Mouse (Mus musculus) spleen, adult 12 weeks (tissue): ENCODE results near the gene Sox6.

Experiments
- DNase-seq: peaks from one replicate; pipeline ENCODE4 v3.0.0; 2022; ENCODE audit warnings: low spot score

Gene Sox6

DNA sequence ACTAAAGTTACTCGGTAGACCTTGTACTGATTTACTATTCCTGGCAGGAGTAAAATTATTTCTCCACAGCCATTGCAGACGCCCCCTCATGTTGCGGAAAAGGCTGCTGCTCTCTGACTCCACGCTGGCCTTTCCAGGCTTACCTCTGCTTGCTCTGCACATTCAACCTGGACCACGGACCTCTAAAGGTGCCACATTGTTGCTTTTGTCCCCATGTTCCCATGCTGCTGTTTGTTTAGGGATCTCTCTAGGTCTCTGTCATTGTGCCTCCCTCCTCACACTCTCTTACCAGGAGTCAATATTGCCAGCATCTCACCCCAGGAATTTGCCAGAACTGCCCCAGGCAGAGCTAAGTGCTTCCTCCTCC, 473.6 kb downstream of the Sox6 start:
- DNase-seq, result no peak

DNA sequence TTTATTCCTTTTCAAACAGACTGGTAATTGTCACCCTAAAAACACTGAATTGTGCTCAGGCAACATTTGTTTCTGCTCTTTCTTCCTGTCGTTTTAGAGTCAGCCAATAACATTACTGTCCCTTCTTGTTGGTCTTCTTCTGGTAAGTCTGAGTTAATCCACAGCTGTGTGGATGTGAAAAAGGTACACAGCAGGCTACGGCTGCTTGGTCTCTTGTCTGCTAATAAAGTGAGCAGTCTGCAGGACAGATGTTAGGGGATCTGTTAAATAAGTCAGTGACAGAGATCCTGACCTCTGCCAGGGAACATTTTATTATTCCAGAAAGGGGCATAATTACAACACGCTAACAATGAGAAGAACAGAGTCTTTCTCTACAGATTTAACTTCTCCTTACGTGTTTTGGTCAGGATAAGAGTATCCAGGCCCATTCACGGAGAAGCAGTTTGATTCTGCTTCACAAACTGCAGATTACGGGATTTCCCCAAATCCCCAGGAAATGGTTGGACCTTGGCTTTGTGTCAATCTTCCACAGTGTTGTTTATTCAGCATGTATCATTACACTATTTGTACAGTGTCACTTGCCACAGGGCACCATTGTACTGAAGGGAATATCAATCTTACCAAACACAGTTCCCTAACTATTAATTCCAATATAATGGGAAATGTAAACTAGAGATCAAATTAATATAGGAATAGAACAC, 474.1 kb downstream of the Sox6 start:
- no peak for DNase-seq

DNA sequence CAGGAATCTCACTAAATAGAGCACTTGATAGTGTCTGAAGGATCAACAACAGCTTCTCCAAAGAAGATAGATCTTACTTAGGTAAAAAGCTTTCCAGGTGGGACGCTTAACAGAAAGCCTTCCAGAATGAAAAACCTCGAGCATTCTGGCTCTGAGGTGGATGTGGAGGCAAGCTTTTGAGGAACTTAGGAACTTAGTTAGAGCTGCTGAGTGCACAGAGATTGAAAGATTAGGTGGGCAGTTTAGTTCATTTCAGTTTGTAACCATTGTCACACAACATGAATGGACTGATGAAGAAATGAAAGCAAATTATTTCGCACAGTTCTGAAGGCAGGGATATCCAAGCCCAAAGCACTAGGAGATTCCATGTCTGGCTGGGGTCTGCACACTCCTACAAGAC, 481.9 kb downstream of the Sox6 start:
- no peak for DNase-seq

DNA sequence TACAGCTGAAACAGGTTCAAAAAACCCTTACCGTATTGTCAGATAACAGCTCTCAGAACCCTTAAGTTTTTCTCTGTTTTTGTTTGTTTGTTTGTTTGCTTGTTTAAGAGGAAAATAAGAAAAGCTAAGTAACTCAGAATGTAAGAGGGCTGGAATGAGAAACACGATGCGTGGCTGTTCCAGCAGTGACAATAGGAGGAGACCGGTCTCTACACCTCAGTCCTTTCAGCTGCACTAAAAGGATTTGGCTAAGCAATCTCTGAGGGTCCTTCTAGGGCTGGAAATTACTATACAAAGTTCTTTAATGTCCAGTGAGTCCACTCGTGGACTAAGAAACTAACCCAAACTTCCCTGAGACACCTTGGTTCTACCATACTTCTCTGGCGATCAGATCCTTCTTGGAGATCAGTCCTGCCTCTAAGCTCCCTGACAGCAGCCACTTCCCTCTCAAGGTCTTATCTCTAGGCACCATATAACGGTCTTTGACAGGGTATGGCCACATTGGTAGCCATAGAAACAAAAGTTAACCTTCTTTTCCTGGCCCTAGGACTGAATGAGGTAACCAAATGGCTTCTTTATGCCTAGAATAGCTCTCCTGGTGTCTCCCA, 488.3 kb downstream of the Sox6 start:
- DNase-seq, result no peak

DNA sequence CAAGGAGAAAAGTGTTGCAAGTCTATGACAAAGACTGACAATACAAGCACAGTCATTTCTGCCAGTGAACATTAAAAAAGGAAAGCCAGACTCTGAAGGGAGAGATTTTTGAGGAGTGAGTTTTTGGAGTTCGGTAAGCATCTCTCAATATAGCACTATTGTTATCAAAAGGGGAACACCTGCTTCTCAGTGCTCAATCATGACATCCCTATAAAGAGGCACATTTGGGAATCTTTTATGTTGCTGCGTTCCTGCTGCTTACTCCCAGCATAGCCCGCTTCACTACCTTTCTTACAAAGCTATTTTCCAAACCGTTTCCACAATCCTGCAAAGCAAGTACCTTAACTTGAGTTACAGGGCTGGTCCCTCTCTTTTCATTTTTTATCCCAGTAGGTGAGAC, 488.9 kb downstream of the Sox6 start:
- no peak for DNase-seq

DNA sequence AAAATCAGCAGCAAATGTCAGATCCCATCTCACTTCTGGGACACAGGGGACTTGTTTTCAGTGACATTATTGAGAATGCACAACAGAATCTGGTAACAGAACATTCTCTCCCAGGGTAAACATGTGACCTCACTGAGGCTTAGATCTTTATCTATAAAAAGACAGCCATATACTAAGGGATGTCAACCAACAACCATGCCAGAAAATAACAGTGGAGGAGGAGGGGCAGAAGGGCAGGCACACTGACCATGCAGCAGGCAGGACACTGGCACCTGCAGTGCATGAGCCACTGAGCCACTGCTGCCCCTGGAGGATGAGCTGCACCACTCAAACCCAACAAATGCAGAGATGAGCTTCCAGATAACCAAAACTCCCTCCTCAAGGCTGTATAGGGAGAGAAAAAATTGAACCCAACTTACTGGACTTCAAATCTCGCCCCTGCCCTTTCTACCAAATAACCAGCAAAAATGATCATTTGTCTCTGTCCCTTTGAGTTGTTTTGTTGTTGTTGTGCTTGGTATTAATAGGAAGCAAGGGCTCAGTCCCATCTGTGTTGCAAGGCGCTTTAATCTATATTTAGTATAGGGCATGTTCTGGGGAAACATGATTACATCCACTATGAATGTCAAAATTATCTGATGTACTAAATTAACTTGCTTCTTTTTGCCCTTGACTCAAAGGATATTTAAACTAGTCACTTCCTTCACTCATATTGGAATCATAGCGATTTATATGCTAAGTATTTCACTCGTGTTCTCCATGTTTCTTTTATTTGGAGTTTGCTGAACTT, 492.8 kb downstream of the Sox6 start:
- no peak for DNase-seq

DNA sequence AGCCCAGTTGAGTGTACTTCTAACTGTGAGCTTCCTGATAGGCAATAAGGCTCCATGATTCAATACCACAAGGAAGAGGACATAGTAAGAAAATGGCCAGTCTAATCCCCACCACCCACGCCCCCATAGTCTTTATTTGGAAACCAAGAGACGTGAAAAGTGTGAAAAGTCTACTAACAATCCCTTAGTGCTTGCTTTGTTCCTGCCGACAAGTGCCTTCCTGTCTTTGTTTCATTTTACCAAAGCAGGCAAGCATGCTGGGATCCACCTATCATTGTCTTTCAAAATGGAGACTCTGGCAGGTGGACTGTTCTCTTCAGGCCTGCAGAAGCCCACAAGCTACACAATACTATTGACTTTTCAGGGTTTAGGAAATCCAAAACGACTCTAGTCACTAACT, 495.0 kb downstream of the Sox6 start:
- DNase-seq, result no peak

DNA sequence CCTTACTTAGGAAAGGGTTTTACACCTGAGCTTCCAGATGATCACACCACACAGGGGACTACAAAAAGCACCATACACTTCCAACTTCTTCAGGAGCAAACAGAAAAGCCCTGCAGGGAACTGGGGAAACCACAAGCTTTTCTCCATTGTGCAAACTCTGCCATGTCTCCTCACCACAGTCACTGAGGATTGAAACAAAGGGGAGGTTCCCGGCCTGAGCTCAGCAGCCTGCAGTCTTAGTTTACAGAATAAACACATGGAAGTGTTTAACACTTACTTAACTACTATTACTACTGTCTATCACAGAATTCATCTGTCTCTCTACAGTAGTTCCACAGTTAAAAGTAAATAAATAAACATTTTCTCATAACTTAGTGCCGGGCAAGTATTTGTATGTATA, 498.3 kb downstream of the Sox6 start:
- no peak for DNase-seq

DNA sequence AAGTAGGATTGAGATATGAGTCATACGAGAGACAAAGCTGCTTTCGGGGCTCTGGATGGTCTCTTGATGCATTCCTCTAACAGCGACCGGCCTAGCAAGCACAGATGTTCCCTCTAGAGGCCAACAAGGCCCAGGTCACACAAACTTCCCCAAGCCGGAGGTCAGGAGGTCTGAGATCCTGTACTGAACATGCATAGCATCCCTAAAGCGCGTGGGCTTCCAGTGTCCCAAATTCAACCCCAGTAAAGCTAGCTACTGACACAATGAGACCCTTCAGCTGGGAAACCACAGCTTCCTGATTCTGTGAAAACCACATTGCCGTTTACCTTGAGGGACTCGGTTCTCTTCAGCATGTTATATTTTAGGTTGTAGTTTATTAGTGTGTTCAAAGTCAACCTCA, 499.6 kb downstream of the Sox6 start:
- DNase-seq, result no peak

DNA sequence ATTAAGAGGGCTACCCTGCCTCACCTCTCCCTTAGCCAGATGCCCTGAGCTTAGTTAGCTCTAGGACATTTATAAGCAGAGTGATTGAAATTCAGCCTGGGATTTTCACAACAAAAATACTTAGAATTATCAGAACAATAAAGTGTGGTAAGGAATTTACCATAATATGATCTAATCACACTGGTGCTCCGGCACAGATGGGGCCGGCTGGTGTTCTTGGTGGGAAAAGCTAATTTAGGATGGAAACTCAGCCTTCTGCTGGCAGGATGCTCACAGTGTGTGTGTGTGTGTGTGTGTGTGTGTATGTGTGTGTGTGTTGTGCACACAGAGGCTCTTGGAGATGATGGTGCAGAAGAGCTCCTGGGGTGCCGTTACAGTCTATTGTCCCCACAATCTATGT, 501.0 kb downstream of the Sox6 start:
- DNase-seq, result no peak

DNA sequence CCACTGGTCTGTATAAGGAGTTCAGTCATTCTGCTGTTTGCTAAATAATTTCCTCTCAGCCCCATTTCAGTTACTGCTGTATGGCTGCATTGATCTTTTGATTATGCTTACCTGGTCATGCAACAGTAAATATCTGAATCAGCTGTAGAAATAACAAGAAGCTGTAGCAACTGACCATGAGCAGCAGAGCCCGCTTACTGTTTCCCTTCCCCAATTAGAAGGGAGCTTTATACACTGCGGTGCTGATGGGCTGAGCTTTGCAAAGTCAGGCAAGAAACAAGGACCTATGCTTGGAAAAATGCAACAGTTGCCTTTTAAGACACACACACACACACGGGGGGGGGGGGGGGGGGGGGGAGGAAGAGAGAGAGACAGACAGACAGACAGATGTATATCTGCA, 502.1 kb downstream of the Sox6 start:
- DNase-seq, result no peak

DNA sequence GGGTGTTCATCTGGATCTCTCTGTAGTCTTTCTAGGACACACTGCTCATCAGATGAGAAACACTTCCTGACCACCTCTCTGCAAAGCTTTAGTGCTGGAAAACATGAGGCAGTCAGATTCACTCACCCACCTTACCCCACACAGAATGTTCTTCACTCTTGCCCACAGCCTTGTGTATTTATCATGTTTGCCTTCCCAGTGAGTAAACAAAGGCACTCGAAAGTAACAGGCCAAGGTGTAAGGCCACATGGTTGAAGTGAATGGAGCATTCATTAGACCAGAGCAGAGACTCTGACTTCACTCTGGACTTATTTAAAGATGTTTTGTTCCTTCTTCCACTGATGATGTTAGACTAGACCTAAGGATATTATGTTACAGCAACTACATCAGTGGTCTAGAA, 506.7 kb downstream of the Sox6 start:
- DNase-seq, result no peak

DNA sequence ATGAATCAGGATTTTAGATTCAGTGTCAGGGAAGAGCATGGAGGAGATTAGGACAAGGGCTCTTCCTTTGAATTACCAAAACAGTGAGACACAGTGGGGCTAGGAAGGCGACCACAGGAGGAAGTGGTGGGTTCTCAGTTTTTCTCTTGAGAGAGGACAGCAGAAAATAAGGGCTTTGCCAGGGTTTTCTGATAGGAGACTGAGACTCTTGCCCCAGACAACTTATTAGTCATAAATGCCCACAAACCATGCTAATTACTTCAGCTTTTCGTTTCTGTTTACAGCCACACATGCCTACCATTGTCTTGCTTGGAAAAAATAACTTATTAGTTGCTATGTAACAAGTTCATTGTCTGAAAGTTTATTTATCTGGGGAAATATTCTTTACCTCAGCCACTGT, 507.4 kb downstream of the Sox6 start:
- DNase-seq, result no peak

DNA sequence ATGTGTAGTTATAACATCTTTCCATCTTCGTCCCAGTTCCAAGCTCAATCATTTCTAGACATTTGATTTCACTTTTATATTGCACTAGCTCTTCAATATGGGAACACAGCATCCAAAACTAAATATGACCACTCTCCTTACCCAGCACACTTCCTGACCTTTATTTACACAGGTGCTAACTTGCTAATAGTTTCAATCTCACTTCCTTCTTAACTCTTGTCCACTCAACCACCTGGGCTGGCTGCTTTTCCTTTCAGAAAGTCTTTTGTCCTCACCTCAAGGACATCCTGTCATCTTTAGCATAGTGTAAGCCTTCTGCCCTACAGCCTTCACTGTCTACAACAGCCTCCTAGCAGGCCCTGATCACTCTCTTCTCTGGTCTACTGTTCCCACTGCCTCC, 520.9 kb downstream of the Sox6 start:
- DNase-seq, result no peak

DNA sequence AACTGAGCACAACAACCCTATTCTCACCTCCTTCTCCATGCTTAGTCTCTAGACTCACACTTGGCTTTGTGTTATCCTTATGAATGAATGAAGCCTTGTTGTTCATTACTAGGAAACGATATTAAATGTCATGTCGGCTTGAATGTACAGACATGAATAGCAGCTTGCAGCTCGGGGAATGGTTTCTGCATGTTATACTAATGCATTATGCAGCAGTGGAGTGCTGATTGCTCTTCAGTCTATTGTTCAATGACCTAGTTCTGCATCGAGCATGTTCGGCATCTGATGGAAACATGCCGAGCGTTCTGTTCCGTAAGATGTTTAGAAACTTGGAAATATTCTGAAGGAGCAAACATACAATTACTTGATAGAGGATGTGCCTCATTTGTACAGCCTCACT, 524.9 kb downstream of the Sox6 start:
- no peak for DNase-seq

DNA sequence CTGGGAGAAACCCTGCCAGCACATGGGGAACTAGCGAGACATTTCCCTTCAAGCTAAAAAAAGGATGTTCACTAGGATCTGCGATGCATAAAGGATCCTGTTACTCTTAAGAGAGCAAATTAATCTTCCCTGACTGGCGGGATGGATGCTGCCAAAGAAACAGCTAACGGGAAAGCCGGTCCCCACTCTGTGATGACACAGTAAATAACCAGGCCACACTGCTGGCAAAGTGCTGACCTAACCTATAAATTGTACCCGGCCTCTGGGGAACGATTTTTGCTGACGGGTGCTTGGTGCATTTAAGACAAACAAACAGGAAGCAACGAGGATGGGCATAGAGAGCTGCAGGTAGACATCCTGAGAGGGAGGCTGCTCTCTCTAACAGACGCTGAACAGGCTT, 526.8 kb downstream of the Sox6 start:
- no peak for DNase-seq

DNA sequence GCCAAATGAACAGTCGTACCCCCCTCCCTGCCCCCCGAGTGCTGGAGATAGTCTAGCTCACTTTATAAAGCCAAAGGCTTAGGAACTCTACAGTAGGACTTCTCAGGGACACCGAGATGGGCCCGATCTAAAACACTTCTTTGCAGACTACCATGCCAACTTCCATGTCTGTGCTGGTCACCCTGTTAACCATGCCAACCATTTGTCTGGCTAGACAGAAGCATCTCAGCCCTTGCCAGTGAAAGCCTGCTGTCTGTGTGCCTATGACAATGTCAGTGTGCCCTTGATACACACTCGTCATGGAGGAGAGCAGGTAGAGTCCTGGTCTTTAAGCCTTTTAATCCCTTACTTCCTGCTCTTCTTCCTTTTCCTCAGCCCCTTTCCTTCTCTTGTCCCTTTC, 527.5 kb downstream of the Sox6 start:
- no peak for DNase-seq

DNA sequence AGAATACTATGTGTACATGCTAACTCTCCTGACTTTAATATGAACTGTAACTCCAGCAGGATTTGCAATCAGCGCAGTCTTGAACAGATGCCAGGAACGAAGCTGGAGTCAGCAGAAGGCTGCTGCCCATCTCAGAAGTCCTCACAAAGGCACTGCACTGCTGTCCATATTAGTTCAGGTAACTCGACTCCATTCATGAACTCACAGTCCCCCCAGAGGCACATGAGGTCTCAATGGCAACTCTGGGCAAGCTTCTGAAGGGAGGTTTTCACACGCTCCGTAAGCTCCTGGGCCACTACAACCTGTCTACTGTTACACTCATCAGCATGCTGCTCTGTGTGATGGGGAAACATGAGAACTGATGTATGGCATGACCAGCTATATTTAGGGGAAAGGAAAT, 528.6 kb downstream of the Sox6 start:
- DNase-seq, result no peak

DNA sequence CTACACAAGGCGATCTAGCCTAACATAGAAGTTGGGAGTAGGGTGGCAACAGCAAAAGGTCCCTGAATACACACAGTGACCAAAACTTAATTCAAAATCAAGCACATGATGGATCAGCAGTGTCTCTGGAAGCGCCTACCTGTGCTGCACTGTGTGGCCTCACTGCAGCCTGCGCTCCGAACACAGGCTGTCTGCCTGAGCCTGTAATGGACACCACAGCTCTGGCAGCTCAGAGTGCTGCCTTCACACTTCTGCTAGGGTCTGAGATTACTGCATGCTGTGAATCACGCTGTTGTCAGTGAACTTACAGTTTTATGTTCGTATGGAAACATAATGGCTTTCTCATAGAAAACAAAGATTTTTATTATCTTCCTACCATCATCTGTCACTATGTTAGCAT, 532.2 kb downstream of the Sox6 start:
- no peak for DNase-seq

DNA sequence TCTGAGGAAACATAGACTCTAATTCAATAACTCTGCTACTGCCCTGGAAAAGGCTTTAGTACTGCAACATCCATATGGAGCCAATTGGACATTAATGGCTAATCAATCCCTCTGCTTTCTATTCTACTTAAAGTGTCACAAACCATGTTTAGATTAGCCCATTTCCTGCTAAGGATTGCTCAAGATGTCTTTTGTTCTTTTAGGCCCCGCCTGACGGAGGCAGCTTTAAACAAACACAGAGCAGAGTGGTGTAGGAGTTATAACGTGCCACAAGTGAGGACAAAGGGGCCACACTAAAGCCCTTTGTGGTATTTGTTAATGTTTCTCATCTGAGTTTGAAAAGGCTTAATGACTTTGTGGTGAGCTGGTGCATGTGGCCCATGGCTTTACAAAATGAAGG, 537.1 kb downstream of the Sox6 start:
- DNase-seq, result no peak

DNA sequence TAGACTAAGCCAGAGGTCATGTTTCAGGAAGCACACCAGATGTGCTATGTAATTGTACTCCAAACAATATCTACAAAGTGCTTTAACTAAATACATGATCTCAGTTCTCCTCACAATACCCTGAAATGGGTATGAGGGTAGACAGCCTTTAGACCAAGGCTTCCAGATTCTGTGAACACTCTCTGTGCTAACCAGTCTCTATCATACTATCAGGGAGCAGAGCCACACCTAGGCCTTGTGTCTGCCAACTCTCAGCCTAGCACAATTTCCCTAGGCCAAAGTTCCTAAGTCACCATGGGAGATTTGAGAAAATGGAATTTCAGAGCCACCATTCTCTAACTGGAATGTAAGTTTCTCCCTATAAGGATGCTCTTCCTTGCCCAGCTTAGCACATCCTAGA, 537.8 kb downstream of the Sox6 start:
- DNase-seq, result no peak

DNA sequence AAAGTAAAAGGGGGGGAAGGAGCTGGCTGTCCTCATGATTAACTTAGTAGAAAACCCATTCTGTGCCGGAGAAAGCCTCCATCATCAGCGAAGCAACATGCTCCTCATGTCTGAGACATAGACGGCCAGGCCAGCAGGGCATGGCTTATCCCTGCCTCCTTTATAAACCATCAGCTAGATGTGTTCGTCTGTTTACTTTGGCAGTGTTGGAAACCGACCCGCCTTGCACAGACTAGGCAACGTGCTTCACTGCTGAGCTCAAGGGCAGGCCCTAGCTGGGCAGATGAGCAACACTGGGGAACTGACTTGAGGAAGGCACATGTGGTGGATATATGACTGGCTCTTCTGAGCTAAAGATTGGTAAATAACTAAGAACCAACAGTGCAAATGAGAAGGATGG, 538.4 kb downstream of the Sox6 start:
- no peak for DNase-seq

DNA sequence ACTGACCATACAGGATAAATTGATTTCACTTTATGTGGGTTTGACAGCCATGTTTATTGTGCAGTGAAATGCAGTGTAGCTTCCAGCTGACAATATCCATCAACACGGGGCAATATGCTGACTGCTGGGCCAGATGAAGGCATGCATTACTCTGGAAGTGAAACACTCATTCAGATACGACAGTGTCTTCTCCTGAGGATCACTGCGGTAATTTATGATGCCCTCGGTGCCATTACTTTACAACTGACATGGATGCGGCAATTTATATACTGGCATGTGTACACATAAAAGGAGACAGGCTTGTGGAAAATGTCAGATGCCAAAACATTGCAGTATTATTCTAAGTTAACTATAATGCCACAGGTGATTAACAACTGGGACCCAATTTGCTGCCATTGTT, 546.9 kb downstream of the Sox6 start:
- no peak for DNase-seq

DNA sequence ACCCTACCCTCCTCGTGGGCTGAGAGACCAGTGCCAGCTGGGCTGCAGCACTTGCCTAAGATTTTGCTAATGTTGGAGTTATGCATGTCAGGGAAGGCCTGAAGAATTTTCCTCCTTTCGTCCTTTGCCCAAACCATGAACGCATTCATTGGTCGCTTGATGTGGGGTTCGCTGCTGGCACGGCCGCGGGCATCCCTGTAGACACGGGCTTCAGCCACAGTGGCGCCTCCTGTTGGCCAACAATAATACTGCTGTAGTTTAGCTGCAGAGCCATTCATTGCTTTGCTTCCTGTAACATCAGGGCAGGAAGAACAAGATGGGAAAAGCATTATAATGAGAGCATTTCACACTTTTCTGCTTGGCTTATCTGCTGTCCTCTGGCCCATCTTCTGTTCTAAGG, 549.0 kb downstream of the Sox6 start:
- DNase-seq, result no peak
